Mouse (Mus musculus) gastrocnemius, postnatal 10 days (tissue): ENCODE results near the gene Pcgf6. TPM values are rescaled to one million over a fixed set of nuclear protein-coding genes. Genes with fewer than 3 reads are reported as not detected.
A peak's percentile ranks its signal among the peaks of the same experiment; 100 is the strongest.
"Not testable (repeated sequence)": the region's sequence is repeated elsewhere in the genome, so short reads cannot be mapped to it uniquely, and the experiment has no call there.

Experiments
- DNase-seq: peaks from one replicate; pipeline ENCODE4 v3.0.0; 2021; ENCODE audit warnings: mixed read lengths
- total RNA-seq, 2 experiments: library from RNA; stranded (reverse); gene quantifications; 2 replicates each; pipeline ENCODE4 v1.2.3; 2021

Gene Pcgf6
- total RNA-seq, 2 experiments from 2014 or later = 3.1 to 4.4 TPM

- DNase-seq = no peak
These were observed 24.2 kb downstream of the Pcgf6 start for GRCm38 (mm10) chr19:47026513-47026912.

- no peak for DNase-seq
These were observed 25.8 kb downstream of the Pcgf6 start for GRCm38 (mm10) chr19:47024954-47025353.

- no peak for DNase-seq
These were observed 27.2 kb downstream of the Pcgf6 start for GRCm38 (mm10) chr19:47023546-47023945.

- DNase-seq = no peak
These were observed 28.0 kb downstream of the Pcgf6 start for GRCm38 (mm10) chr19:47022709-47023108.

- DNase-seq = no peak
These were observed 31.4 kb downstream of the Pcgf6 start for GRCm38 (mm10) chr19:47019326-47019725.

- DNase-seq = no peak
These were observed 32.4 kb downstream of the Pcgf6 start for GRCm38 (mm10) chr19:47018330-47018729.

- no peak for DNase-seq
These were observed 32.9 kb downstream of the Pcgf6 start for GRCm38 (mm10) chr19:47017831-47018230.

- peak; percentile 88 for DNase-seq
These were observed 34.2 kb downstream of the Pcgf6 start for GRCm38 (mm10) chr19:47016487-47016886.

- DNase-seq = no peak
These were observed 34.7 kb downstream of the Pcgf6 start for GRCm38 (mm10) chr19:47015965-47016364.

GRCm38 (mm10) chr19:47015396-47015795 is 35.3 kb downstream of the Pcgf6 start:
- DNase-seq = no peak

- DNase-seq = peak; percentile 45
These were observed 36.0 kb downstream of the Pcgf6 start, which contains the start of the genes Ina and Nt5c2 for GRCm38 (mm10) chr19:47014447-47015381. TSS of gene Ina (plus strand) at chr19:47014698. TSS of gene Nt5c2 (minus strand) at chr19:47015153.

GRCm38 (mm10) chr19:47014159-47014446 is 36.6 kb downstream of the Pcgf6 start:
- DNase-seq = no peak

- DNase-seq = no peak
These were observed 37.2 kb downstream of the Pcgf6 start for GRCm38 (mm10) chr19:47013340-47014158.

- no peak for DNase-seq
These were observed 38.1 kb downstream of the Pcgf6 start for GRCm38 (mm10) chr19:47012521-47013130.

- no peak for DNase-seq
These were observed 40.8 kb downstream of the Pcgf6 start for GRCm38 (mm10) chr19:47009943-47010342.

- no peak for DNase-seq
These were observed 41.3 kb downstream of the Pcgf6 start for GRCm38 (mm10) chr19:47009420-47009819.

GRCm38 (mm10) chr19:47006321-47006720 is 44.4 kb downstream of the Pcgf6 start:
- peak; percentile 77 for DNase-seq

- no peak for DNase-seq
These were observed 44.8 kb downstream of the Pcgf6 start for GRCm38 (mm10) chr19:47005873-47006272.

GRCm38 (mm10) chr19:47003742-47004511 is 46.8 kb downstream of the Pcgf6 start:
- no peak for DNase-seq

- DNase-seq = not testable (repeated sequence)
These were observed 50.3 kb downstream of the Pcgf6 start for GRCm38 (mm10) chr19:47000357-47000756.

- DNase-seq = no peak
These were observed 51.0 kb downstream of the Pcgf6 start for GRCm38 (mm10) chr19:46999753-47000152.

- no peak for DNase-seq
These were observed 51.8 kb downstream of the Pcgf6 start for GRCm38 (mm10) chr19:46998953-46999352.
